In genomic region chr19:53716469-53716868, GRCm38 (mm10) we compare ENCODE assay signal across 28 mouse cellular contexts. TPM values are rescaled to one million over a fixed set of nuclear protein-coding genes. Genes with fewer than 3 reads are reported as not detected.
DNase-seq lines count a peak whose midpoint lies in the region; ATAC-seq and TF ChIP-seq lines count a peak whose summit lies in the region.
"Had no signal": no experiment of that assay in that cellular context is flagged by ENCODE, and none has a peak within 500 bp of the region (broad histone marks: within the 10 kb centered on the region; RNA-seq: fewer than 3 reads in every experiment).

No protein-coding gene starts in this region.

- H3K9me3 ChIP-seq in heart, embryonic 16.5 days (replicated peaks; ENCODE audit: control insufficient read depth, low read length) = peaks cover 10% of the 10 kb centered on the region; the same call in 1 of the 2 replicates
- peaks cover 3% of the 10 kb centered on the region; the same call in 1 of the 2 replicates for H3K9me3 ChIP-seq in midbrain, embryonic 16.5 days (replicated peaks; ENCODE audit: control insufficient read depth, low read length, poor library complexity, severe bottlenecking)
- H3K9me3 ChIP-seq: G1E had no signal

- intact Hi-C loops in heart, adult 2 months (cut with DNase I) = loop anchor here (5.0 kb wide), 1 partner anchor 36 kb away; no protein-coding TSS in a partner anchor
- intact Hi-C loops in heart, postnatal 36 days (cut with DNase I) = no loop called here

- peak; percentile 87 for ATAC-seq in heart, embryonic 16.5 days (replicated peaks; ENCODE audit: extremely low read depth, insufficient read depth, low FRiP score)
- no peak for ATAC-seq in midbrain, embryonic 16.5 days
- ATAC-seq: forebrain, embryonic 14.5 days; inflammation-experienced regulatory T-cells, adult 6 months had no signal

- TF ChIP-seq CTCF in heart, adult 2 months (IDR thresholded peaks at IDR 0.05) = no peak

- H3K4me1 ChIP-seq in heart, adult 2 months (ENCODE audit: control insufficient read depth, insufficient read depth, low read length) = peaks cover 9% of the 10 kb centered on the region
- H3K4me1 ChIP-seq in heart, embryonic 16.5 days (ENCODE audit: control insufficient read depth, insufficient read depth, low read length) = peaks cover 58% of the 10 kb centered on the region
- no peaks in the 10 kb centered on the region for H3K4me1 ChIP-seq in midbrain, embryonic 16.5 days (ENCODE audit: control insufficient read depth, insufficient read depth, low read length)
- H3K4me1 ChIP-seq: hindbrain, embryonic 15.5 days had no signal

- H3K27me3 ChIP-seq in heart, adult 2 months (ENCODE audit: control insufficient read depth, insufficient read depth, low read length) = no peaks in the 10 kb centered on the region
- H3K27me3 ChIP-seq in heart, embryonic 16.5 days (ENCODE audit: control insufficient read depth, insufficient read depth, low read length) = no peaks in the 10 kb centered on the region
- no peaks in the 10 kb centered on the region for H3K27me3 ChIP-seq in midbrain, embryonic 16.5 days (ENCODE audit: control insufficient read depth, insufficient read depth, low read depth, low read length)
- H3K27me3 ChIP-seq: hindbrain, embryonic 15.5 days; kidney, embryonic 15.5 days; neural tube, embryonic 13.5 days had no signal

- WGBS in heart, adult 2 months = 37% methylated on average over 7 of the region's 7 CpGs
- WGBS in heart, embryonic 16.5 days = 32% methylated on average over 7 of the region's 7 CpGs
- 91% methylated on average over 7 of the region's 7 CpGs for WGBS in midbrain, embryonic 16.5 days

- peak overlapping the region; percentile 25; the same call in 1 of the 2 replicates for H3K4me2 ChIP-seq in heart, embryonic 16.5 days (ENCODE audit: low read depth, low read length)
- no peak overlapping the region for H3K4me2 ChIP-seq in midbrain, embryonic 16.5 days (ENCODE audit: low read length)
- H3K4me2 ChIP-seq: hindbrain, embryonic 15.5 days; kidney, embryonic 15.5 days; midbrain, embryonic 11.5 days; neural tube, embryonic 13.5 days had no signal

- H3K36me3 ChIP-seq in heart, adult 2 months (ENCODE audit: control insufficient read depth, insufficient read depth, low read length) = peaks cover 25% of the 10 kb centered on the region
- peaks cover 8% of the 10 kb centered on the region for H3K36me3 ChIP-seq in heart, embryonic 16.5 days (ENCODE audit: control insufficient read depth, insufficient read depth)
- no peaks in the 10 kb centered on the region for H3K36me3 ChIP-seq in midbrain, embryonic 16.5 days (ENCODE audit: control insufficient read depth, insufficient read depth, low read length)
- H3K36me3 ChIP-seq: G1E; hindbrain, embryonic 10.5 days; hindbrain, embryonic 15.5 days; kidney, embryonic 15.5 days; neural tube, embryonic 13.5 days had no signal

- TF ChIP-seq EP300 in heart, adult 2 months (IDR thresholded peaks at IDR 0.05; ENCODE audit: insufficient read depth, low read depth, low read length) = peak; percentile 95; the same call in 1 of the 2 replicates

- peak; percentile 8 for DNase-seq in adrenal gland, adult 2 months
- no peak for DNase-seq in adrenal gland, postnatal 14 days
- DNase-seq in heart, adult 2 months = peak in 1 of 2 experiments; percentile 58
- DNase-seq in heart, postnatal 36 days = no peak
- no peak for DNase-seq in cerebellum, postnatal 36 days
- DNase-seq in embryo, embryonic 9.5 days (ENCODE audit: extremely low spot score) = no peak
- DNase-seq: cerebellum, adult 2 months; cerebellum, postnatal 14 days; gastrocnemius, postnatal 36 days; kidney, adult 18-20 months; kidney, postnatal 25 days; liver; lung, adult 2 months; right cerebral cortex, postnatal 4 days; thymus, adult 18-20 months; thymus, postnatal 36 days had no signal

- no peak overlapping the region for H3K9ac ChIP-seq in heart, adult 2 months (ENCODE audit: low read depth, low read length)
- H3K9ac ChIP-seq in heart, embryonic 16.5 days (ENCODE audit: low read length) = peak overlapping the region; percentile 35
- H3K9ac ChIP-seq in midbrain, embryonic 16.5 days (ENCODE audit: low read depth, low read length) = no peak overlapping the region
- H3K9ac ChIP-seq: hindbrain, embryonic 15.5 days; kidney, embryonic 15.5 days; liver, embryonic 14.5 days; neural tube, embryonic 13.5 days had no signal

- H3K79me2 ChIP-seq in heart, adult 2 months (replicated peaks; ENCODE audit: control insufficient read depth, insufficient read depth, low read length) = no peaks in the 10 kb centered on the region; the same call in 1 of the 2 replicates

- no peak overlapping the region for H3K4me3 ChIP-seq in heart, adult 2 months
- H3K4me3 ChIP-seq in heart, embryonic 16.5 days (ENCODE audit: low read length) = no peak overlapping the region
- H3K4me3 ChIP-seq in midbrain, embryonic 16.5 days (ENCODE audit: low read depth, low read length) = no peak overlapping the region
- H3K4me3 ChIP-seq: hindbrain, embryonic 10.5 days; hindbrain, embryonic 15.5 days; kidney, embryonic 15.5 days; neural tube, embryonic 13.5 days had no signal

- TF ChIP-seq POLR2A in heart, adult 2 months (IDR thresholded peaks at IDR 0.05; ENCODE audit: insufficient read depth, low read depth, low read length) = 0 out of 2 replicates have a peak, but pooled peaks have one; percentile 35

- H3K27ac ChIP-seq in heart, adult 2 months = peak overlapping the region; percentile 91
- peak overlapping the region; percentile 93 for H3K27ac ChIP-seq in heart, embryonic 16.5 days (ENCODE audit: low read length)
- H3K27ac ChIP-seq in midbrain, embryonic 16.5 days (ENCODE audit: low read length) = no peak overlapping the region
- H3K27ac ChIP-seq: hindbrain, embryonic 10.5 days; hindbrain, embryonic 15.5 days; kidney, embryonic 15.5 days; liver, embryonic 14.5 days; neural tube, embryonic 13.5 days; stomach, postnatal 0 days had no signal

RNA-seq across cellular contexts. Expression of gene Rbm20, which starts 39.4 kb away (rescaled TPM):
- 1 to 10 TPM; 1.2 to 2.0 TPM for total RNA-seq in adrenal gland, adult 2 months (2021)
- 0.49 and 1.0 TPM in 2 replicates for polyA plus RNA-seq in adrenal gland, adult 2 months (2012; rRNA removed)
- total RNA-seq in adrenal gland, postnatal 14 days (2021) = 1.3 TPM in 2 replicates
- total RNA-seq in heart, adult 2 months (2021) = 100 to 1,000 TPM; 194 to 231 TPM
- polyA plus RNA-seq in heart, adult 2 months (2012; rRNA removed) = 143 and 161 TPM in 2 replicates
- 100 to 1,000 TPM; 216 to 224 TPM for total RNA-seq in heart, postnatal 36 days (2021)
- polyA plus RNA-seq in heart, embryonic 16.5 days (2015; fragmentation: Nextera tagmentation; extraction: Ambion mirVana) = 48.1 and 50.7 TPM in 2 replicates
- polyA plus RNA-seq in midbrain, embryonic 16.5 days (2015; fragmentation: Nextera tagmentation; extraction: Ambion mirVana) = 0.75 and 0.89 TPM in 2 replicates

Comparison
In these comparisons a context has a peak if more than half of its experiments do, and no peak if none do; other contexts are left out.
1. RNA of gene Rbm20, which starts 39.4 kb away (total RNA-seq): 194 to 231 TPM in heart, adult 2 months and 216 to 224 TPM in heart, postnatal 36 days; 1.2 to 2.0 TPM in adrenal gland, adult 2 months and 1.3 TPM in adrenal gland, postnatal 14 days; every median in the first group is over 10 times any median in the second.